Mouse (Mus musculus): ENCODE results near the gene Ndufs6. TPM values are rescaled to one million over a fixed set of nuclear protein-coding genes. Genes with fewer than 3 reads are reported as not detected.

Ndufs6 gene
- polyA plus RNA-seq, 1 experiment from 2014 or later: 337 TPM

DNA sequence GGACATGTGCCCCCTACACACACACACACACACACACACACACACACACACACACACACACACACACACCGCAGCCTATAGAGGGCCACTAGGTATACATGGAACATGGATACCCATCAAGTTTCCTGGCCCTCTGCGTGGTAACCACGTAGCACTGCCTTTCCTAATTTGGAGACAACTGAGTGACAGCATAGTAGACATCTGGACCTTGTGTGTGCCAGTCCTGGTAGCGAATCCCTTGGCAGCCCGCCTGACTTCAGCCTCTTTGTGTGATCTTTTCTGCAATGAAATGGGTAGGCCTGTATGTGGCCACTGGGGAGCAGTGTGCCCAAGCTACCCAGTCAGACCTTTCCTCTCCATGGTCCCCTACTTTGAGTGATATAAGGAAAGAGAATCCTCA, 29.0 kb downstream of the Ndufs6 start:
- Histone ChIP-seq H3K4me2 (ENCODE audit: low read depth, low read length) (no peak overlapping the region), H3K36me3 (replicated peaks; ENCODE audit: control insufficient read depth, insufficient read depth, low read depth, low read length) (no peaks in the 10 kb centered on the region), H3K27me3 (ENCODE audit: control insufficient read depth, insufficient read depth, low read length) (no peaks in the 10 kb centered on the region), H3K9ac (replicated peaks; ENCODE audit: low read length) (no peak overlapping the region), H3K9me3 (replicated peaks; ENCODE audit: control insufficient read depth, low read length) (no peaks in the 10 kb centered on the region), H3K4me3 (ENCODE audit: low read depth, low read length) (no peak overlapping the region), H3K27ac (replicated peaks; ENCODE audit: low read depth, low read length) (no peak overlapping the region), H3K4me1 (ENCODE audit: control insufficient read depth, insufficient read depth, low read length) (no peaks in the 10 kb centered on the region)
- ATAC-seq (replicated peaks; ENCODE audit: insufficient number of reproducible peaks, low FRiP score, low TSS enrichment, low read depth): no peak
- 93% methylated on average over 5 of the region's 5 CpGs for WGBS
- no peak for DNase-seq (ENCODE audit: low spot score)

DNA sequence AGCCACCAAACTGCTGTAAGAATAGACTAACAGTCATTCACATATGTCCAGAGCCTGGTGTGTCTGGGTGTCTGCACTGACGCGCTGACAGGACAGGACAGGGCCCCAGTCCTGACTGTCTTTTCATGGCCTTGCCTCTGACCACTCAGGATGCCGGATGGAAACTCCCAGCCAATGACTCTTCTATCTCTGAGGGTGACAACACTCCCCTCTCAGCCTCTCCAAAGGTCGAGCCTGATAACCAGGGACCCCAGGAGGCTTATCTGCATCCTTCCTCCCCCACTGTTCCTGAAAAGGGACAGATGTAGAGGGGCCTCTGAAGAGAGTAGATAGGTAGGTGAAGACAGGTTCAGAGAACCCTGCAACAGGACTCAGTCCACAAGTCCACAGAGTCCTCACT, 29.6 kb downstream of the Ndufs6 start:
- H3K4me2 ChIP-seq (ENCODE audit: low read depth, low read length): no peak overlapping the region
- H3K27me3 ChIP-seq (ENCODE audit: control insufficient read depth, insufficient read depth, low read length): no peaks in the 10 kb centered on the region
- no peak for DNase-seq (ENCODE audit: low spot score)
- no peaks in the 10 kb centered on the region for H3K9me3 ChIP-seq (replicated peaks; ENCODE audit: control insufficient read depth, low read length)
- H3K9ac ChIP-seq (replicated peaks; ENCODE audit: low read length): no peak overlapping the region
- no peaks in the 10 kb centered on the region for H3K36me3 ChIP-seq (replicated peaks; ENCODE audit: control insufficient read depth, insufficient read depth, low read depth, low read length)
- H3K27ac ChIP-seq (replicated peaks; ENCODE audit: low read depth, low read length): no peak overlapping the region
- no peak overlapping the region for H3K4me3 ChIP-seq (ENCODE audit: low read depth, low read length)
- WGBS: 68% methylated on average over 4 of the region's 4 CpGs
- H3K4me1 ChIP-seq (ENCODE audit: control insufficient read depth, insufficient read depth, low read length): no peaks in the 10 kb centered on the region
- no peak for ATAC-seq (replicated peaks; ENCODE audit: insufficient number of reproducible peaks, low FRiP score, low TSS enrichment, low read depth)

DNA sequence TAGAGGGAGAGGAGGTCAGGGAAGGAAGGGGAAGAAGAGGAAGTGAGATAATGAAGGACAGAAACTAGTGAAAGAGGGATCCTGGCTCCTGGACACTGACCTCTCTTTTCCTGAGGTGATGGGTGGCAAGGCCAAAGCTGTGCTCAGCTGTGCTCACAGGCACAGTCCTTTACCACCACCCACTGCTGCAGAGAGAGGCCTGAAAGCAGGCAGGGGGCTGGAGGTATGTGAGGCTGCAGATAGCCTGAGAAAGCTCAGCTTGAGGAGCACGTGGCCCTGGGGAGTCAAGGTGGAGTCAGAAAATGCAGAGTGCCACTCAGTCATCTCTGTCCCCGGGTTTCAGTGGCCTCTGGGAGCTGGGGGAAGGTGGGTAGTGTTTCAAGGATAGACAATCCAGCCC, 37.2 kb downstream of the Ndufs6 start:
- ATAC-seq (replicated peaks; ENCODE audit: insufficient number of reproducible peaks, low FRiP score, low TSS enrichment, low read depth) (no peak), DNase-seq (ENCODE audit: low spot score) (no peak)
- H3K36me3 ChIP-seq (replicated peaks; ENCODE audit: control insufficient read depth, insufficient read depth, low read depth, low read length): no peaks in the 10 kb centered on the region
- no peak overlapping the region for H3K27ac ChIP-seq (replicated peaks; ENCODE audit: low read depth, low read length)
- 26% methylated on average over 2 of the region's 2 CpGs for WGBS
- no peak overlapping the region for H3K9ac ChIP-seq (replicated peaks; ENCODE audit: low read length)
- H3K27me3 ChIP-seq (ENCODE audit: control insufficient read depth, insufficient read depth, low read length): no peaks in the 10 kb centered on the region
- H3K4me2 ChIP-seq (ENCODE audit: low read depth, low read length): no peak overlapping the region
- no peaks in the 10 kb centered on the region for H3K4me1 ChIP-seq (ENCODE audit: control insufficient read depth, insufficient read depth, low read length)
- no peak overlapping the region for H3K4me3 ChIP-seq (ENCODE audit: low read depth, low read length)
- H3K9me3 ChIP-seq (replicated peaks; ENCODE audit: control insufficient read depth, low read length): no peaks in the 10 kb centered on the region

DNA sequence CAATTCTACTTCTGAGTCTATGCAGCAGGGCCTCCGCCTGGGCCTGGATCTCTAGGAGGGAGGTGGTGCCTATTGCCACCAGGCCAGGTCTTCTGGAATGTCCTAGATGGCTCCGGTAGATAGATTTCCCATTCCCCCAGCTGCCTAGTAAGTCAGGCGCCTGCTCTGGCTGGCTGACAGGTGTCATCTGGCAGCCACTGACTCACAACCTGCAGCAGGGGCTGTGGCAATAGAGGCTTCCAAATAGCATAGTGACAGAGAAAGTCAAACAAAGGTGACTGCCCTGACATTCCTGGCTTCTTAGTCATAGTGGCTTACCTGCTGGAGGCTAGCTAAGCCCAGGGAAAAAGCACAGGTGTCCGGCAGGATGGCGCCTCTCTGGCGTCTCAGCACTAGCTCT, 38.1 kb downstream of the Ndufs6 start:
- no peak overlapping the region for H3K9ac ChIP-seq (replicated peaks; ENCODE audit: low read length)
- H3K4me3 ChIP-seq (ENCODE audit: low read depth, low read length): no peak overlapping the region
- no peaks in the 10 kb centered on the region for H3K27me3 ChIP-seq (ENCODE audit: control insufficient read depth, insufficient read depth, low read length)
- ATAC-seq (replicated peaks; ENCODE audit: insufficient number of reproducible peaks, low FRiP score, low TSS enrichment, low read depth) (no peak), DNase-seq (ENCODE audit: low spot score) (no peak)
- no peaks in the 10 kb centered on the region for H3K9me3 ChIP-seq (replicated peaks; ENCODE audit: control insufficient read depth, low read length)
- no peak overlapping the region for H3K4me2 ChIP-seq (ENCODE audit: low read depth, low read length)
- no peak overlapping the region for H3K27ac ChIP-seq (replicated peaks; ENCODE audit: low read depth, low read length)
- H3K36me3 ChIP-seq (replicated peaks; ENCODE audit: control insufficient read depth, insufficient read depth, low read depth, low read length): no peaks in the 10 kb centered on the region
- 80% methylated on average over 6 of the region's 6 CpGs for WGBS
- H3K4me1 ChIP-seq (ENCODE audit: control insufficient read depth, insufficient read depth, low read length): no peaks in the 10 kb centered on the region

DNA sequence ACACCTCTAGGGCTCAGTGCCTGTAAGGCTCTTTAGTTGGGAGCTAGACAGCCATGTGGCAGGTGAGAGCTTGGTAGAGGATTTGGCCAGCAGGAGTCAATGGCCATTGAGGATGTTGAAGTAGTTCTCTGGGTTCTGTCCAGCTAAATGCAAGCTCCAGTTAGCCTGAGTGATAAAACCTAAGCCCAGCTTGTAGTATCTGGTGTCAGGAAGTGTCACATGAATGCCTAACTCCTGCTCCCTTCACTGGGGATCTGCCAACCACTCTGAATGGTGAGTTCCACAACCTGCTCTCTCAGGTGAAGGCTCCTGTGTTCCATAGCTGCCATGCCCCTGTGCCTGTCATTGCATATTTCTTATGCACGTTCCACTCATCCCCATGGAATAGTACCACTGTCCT, 44.8 kb downstream of the Ndufs6 start:
- Histone ChIP-seq H3K27ac (replicated peaks; ENCODE audit: low read depth, low read length) (no peak overlapping the region), H3K4me1 (ENCODE audit: control insufficient read depth, insufficient read depth, low read length) (no peaks in the 10 kb centered on the region), H3K9ac (replicated peaks; ENCODE audit: low read length) (no peak overlapping the region), H3K9me3 (replicated peaks; ENCODE audit: control insufficient read depth, low read length) (no peaks in the 10 kb centered on the region), H3K4me3 (ENCODE audit: low read depth, low read length) (no peak overlapping the region), H3K36me3 (replicated peaks; ENCODE audit: control insufficient read depth, insufficient read depth, low read depth, low read length) (no peaks in the 10 kb centered on the region), H3K4me2 (ENCODE audit: low read depth, low read length) (no peak overlapping the region), H3K27me3 (ENCODE audit: control insufficient read depth, insufficient read depth, low read length) (no peaks in the 10 kb centered on the region)
- 80% methylated on average over 1 of the region's 1 CpGs for WGBS
- no peak for DNase-seq (ENCODE audit: low spot score)
- ATAC-seq (replicated peaks; ENCODE audit: insufficient number of reproducible peaks, low FRiP score, low TSS enrichment, low read depth): no peak

DNA sequence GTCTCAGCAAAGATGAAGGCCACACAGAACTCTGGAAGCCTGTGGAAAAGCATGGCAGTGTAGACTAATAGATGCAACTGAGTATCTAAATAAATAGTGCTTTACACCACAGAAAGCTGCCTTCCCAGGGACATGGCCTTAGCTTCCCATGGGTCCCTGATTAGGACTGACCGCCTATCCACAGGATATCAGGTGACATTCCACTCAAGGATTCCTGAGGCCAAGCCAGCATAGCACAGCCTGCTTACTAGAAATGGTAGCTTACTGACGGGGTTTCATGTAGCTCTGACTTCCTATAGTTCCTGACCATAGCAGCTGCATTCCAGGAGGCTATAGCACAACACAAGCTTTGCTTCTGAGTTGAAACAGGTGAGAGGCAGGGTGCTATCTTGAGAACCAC, 45.9 kb downstream of the Ndufs6 start:
- no peak overlapping the region for H3K27ac ChIP-seq (replicated peaks; ENCODE audit: low read depth, low read length)
- no peaks in the 10 kb centered on the region for H3K4me1 ChIP-seq (ENCODE audit: control insufficient read depth, insufficient read depth, low read length)
- DNase-seq (ENCODE audit: low spot score) (no peak), ATAC-seq (replicated peaks; ENCODE audit: insufficient number of reproducible peaks, low FRiP score, low TSS enrichment, low read depth) (no peak)
- H3K27me3 ChIP-seq (ENCODE audit: control insufficient read depth, insufficient read depth, low read length): no peaks in the 10 kb centered on the region
- no peak overlapping the region for H3K9ac ChIP-seq (replicated peaks; ENCODE audit: low read length)
- no peak overlapping the region for H3K4me3 ChIP-seq (ENCODE audit: low read depth, low read length)
- WGBS: 63% methylated on average over 2 of the region's 2 CpGs
- no peaks in the 10 kb centered on the region for H3K9me3 ChIP-seq (replicated peaks; ENCODE audit: control insufficient read depth, low read length)
- H3K4me2 ChIP-seq (ENCODE audit: low read depth, low read length): no peak overlapping the region
- no peaks in the 10 kb centered on the region for H3K36me3 ChIP-seq (replicated peaks; ENCODE audit: control insufficient read depth, insufficient read depth, low read depth, low read length)

DNA sequence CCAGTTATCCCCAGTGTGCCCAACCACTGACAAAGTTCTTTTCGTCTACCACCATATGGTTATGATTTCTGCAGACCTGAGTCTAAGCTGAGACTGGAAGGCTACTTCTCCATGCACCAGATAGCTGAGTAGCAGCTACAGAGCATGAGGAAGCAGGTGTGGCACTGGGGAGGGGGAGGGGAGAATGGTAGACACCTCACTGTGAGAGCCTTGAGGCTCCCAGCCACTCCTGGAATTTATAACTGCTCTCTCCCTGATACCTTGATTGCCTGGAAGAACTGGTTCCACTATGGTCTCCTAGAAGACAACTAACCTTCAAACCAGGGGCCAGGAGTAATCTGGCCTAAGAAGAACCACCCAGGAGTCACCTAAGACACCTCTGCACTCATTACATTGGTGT, 49.1 kb downstream of the Ndufs6 start:
- Histone ChIP-seq H3K27ac (replicated peaks; ENCODE audit: low read depth, low read length) (no peak overlapping the region), H3K9ac (replicated peaks; ENCODE audit: low read length) (no peak overlapping the region), H3K4me3 (ENCODE audit: low read depth, low read length) (no peak overlapping the region), H3K9me3 (replicated peaks; ENCODE audit: control insufficient read depth, low read length) (no peaks in the 10 kb centered on the region), H3K4me1 (ENCODE audit: control insufficient read depth, insufficient read depth, low read length) (no peaks in the 10 kb centered on the region), H3K27me3 (ENCODE audit: control insufficient read depth, insufficient read depth, low read length) (peaks cover 1% of the 10 kb centered on the region), H3K36me3 (replicated peaks; ENCODE audit: control insufficient read depth, insufficient read depth, low read depth, low read length) (no peaks in the 10 kb centered on the region), H3K4me2 (ENCODE audit: low read depth, low read length) (no peak overlapping the region)
- 48% methylated on average over 1 of the region's 1 CpGs for WGBS
- no peak for ATAC-seq (replicated peaks; ENCODE audit: insufficient number of reproducible peaks, low FRiP score, low TSS enrichment, low read depth)
- DNase-seq (ENCODE audit: low spot score): no peak

DNA sequence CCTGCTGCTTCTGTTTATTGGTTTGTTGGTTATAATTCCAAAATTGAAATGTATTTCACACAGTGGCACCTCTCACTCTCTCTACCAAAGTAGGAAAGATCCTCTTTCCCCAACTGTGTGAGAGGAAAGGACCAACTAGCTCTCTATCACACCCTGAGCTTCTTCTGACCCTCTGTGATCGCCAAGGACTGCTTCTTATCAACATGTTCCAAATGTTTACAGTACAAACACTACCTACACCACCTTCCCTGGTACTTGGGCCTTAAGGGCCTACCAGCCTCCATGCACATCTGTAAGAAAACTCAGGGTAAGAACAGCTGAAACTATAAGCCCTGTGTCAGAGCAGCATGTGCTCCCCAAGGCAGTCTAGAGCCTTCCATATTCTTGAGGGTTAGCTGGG, 50.5 kb downstream of the Ndufs6 start:
- WGBS: 67% methylated on average over 1 of the region's 1 CpGs

More for the DNA sequence above, 50.5 kb downstream of the Ndufs6 start:
- Histone ChIP-seq H3K36me3 (replicated peaks; ENCODE audit: control insufficient read depth, insufficient read depth, low read depth, low read length) (no peaks in the 10 kb centered on the region), H3K9me3 (replicated peaks; ENCODE audit: control insufficient read depth, low read length) (no peaks in the 10 kb centered on the region), H3K27ac (replicated peaks; ENCODE audit: low read depth, low read length) (no peak overlapping the region), H3K4me2 (ENCODE audit: low read depth, low read length) (no peak overlapping the region), H3K27me3 (ENCODE audit: control insufficient read depth, insufficient read depth, low read length) (peaks cover 15% of the 10 kb centered on the region), H3K4me3 (ENCODE audit: low read depth, low read length) (no peak overlapping the region), H3K9ac (replicated peaks; ENCODE audit: low read length) (no peak overlapping the region), H3K4me1 (ENCODE audit: control insufficient read depth, insufficient read depth, low read length) (no peaks in the 10 kb centered on the region; the same call in 1 of the 2 replicates)
- ATAC-seq (replicated peaks; ENCODE audit: insufficient number of reproducible peaks, low FRiP score, low TSS enrichment, low read depth) (no peak), DNase-seq (ENCODE audit: low spot score) (no peak)
